16 mouse cellular contexts compared by ENCODE assay signal in genomic region chr1:88086125-88086524, GRCm38 (mm10). TPM values are rescaled to one million over a fixed set of nuclear protein-coding genes. Genes with fewer than 3 reads are reported as not detected.
"Had no signal": no experiment of that assay in that cellular context is flagged by ENCODE, and none has a peak within 500 bp of the region (broad histone marks: within the 10 kb centered on the region; RNA-seq: fewer than 3 reads in every experiment).

No protein-coding gene starts in this region.

- H3K4me3 ChIP-seq: midbrain, embryonic 10.5 days; midbrain, embryonic 12.5 days; myocyte; neural tube, embryonic 13.5 days; neural tube, embryonic 15.5 days; stomach, embryonic 15.5 days had no signal

- H3K27ac ChIP-seq: midbrain, embryonic 10.5 days; midbrain, embryonic 12.5 days; neural tube, embryonic 13.5 days; neural tube, embryonic 15.5 days; stomach, embryonic 15.5 days; stomach, postnatal 0 days had no signal

- ATAC-seq: midbrain, embryonic 16.5 days had no signal

- H3K9me3 ChIP-seq: midbrain, embryonic 10.5 days; midbrain, embryonic 12.5 days; neural tube, embryonic 13.5 days; neural tube, embryonic 15.5 days; stomach, embryonic 15.5 days had no signal

- H3K36me3 ChIP-seq: midbrain, embryonic 10.5 days; midbrain, embryonic 12.5 days; neural tube, embryonic 13.5 days; neural tube, embryonic 15.5 days; stomach, embryonic 15.5 days had no signal

- H3K4me1 ChIP-seq: midbrain, embryonic 10.5 days; midbrain, embryonic 12.5 days; neural tube, embryonic 13.5 days; neural tube, embryonic 15.5 days; stomach, embryonic 15.5 days had no signal

- H3K9ac ChIP-seq: lung, embryonic 14.5 days; midbrain, embryonic 12.5 days; neural tube, embryonic 13.5 days; neural tube, embryonic 15.5 days; stomach, embryonic 15.5 days had no signal

- H3K27me3 ChIP-seq: midbrain, embryonic 12.5 days; neural tube, embryonic 13.5 days; neural tube, embryonic 15.5 days; stomach, embryonic 15.5 days had no signal

- H3K4me2 ChIP-seq: lung, embryonic 14.5 days; midbrain, embryonic 12.5 days; neural tube, embryonic 13.5 days; neural tube, embryonic 15.5 days; stomach, embryonic 15.5 days had no signal

RNA-seq across cellular contexts. Expression of gene Ugt1a8, which starts 1.5 kb away (rescaled TPM):
- polyA plus RNA-seq: lung, embryonic 14.5 days; lung, embryonic 16.5 days; midbrain, embryonic 10.5 days; midbrain, embryonic 12.5 days; midbrain, embryonic 14.5 days; midbrain, embryonic 16.5 days; myocyte; neural tube, embryonic 11.5 days; neural tube, embryonic 13.5 days; neural tube, embryonic 15.5 days; spleen, adult 2 months; stomach, embryonic 15.5 days; stomach, postnatal 0 days; testis, adult 2 months; thymus, adult 2 months; urinary bladder, adult 2 months had no signal

RNA-seq across cellular contexts. Expression of gene Ugt1a9, which starts 15.5 kb away (rescaled TPM):
- polyA plus RNA-seq: lung, embryonic 14.5 days; lung, embryonic 16.5 days; midbrain, embryonic 10.5 days; midbrain, embryonic 12.5 days; midbrain, embryonic 14.5 days; midbrain, embryonic 16.5 days; myocyte; neural tube, embryonic 11.5 days; neural tube, embryonic 13.5 days; spleen, adult 2 months; thymus, adult 2 months; urinary bladder, adult 2 months had no signal

RNA-seq across cellular contexts. Expression of gene Ugt1a6b, which starts 16.9 kb away (rescaled TPM):
- polyA plus RNA-seq: lung, embryonic 14.5 days; midbrain, embryonic 10.5 days; midbrain, embryonic 12.5 days; neural tube, embryonic 11.5 days; neural tube, embryonic 13.5 days; neural tube, embryonic 15.5 days had no signal

RNA-seq across cellular contexts. Expression of gene Ugt1a10, which starts 30.9 kb away (rescaled TPM):
- polyA plus RNA-seq: lung, embryonic 14.5 days; lung, embryonic 16.5 days; midbrain, embryonic 10.5 days; midbrain, embryonic 12.5 days; midbrain, embryonic 14.5 days; midbrain, embryonic 16.5 days; myocyte; neural tube, embryonic 11.5 days; neural tube, embryonic 13.5 days; neural tube, embryonic 15.5 days; spleen, adult 2 months; stomach, embryonic 15.5 days; stomach, postnatal 0 days; testis, adult 2 months; urinary bladder, adult 2 months had no signal
